Mouse (Mus musculus): ENCODE measurements around the gene Gstm3. TPM values are rescaled to one million over a fixed set of nuclear protein-coding genes. Genes with fewer than 3 reads are reported as not detected.
A peak's percentile ranks its signal among the peaks of the same experiment; 100 is the strongest.
"Not testable (repeated sequence)": the region's sequence is repeated elsewhere in the genome, so short reads cannot be mapped to it uniquely, and the experiment has no call there.

Gene Gstm3
- 0.17 TPM in 1 of 2 replicates, not detected in the other for polyA plus RNA-seq (2015; fragmentation: Nextera tagmentation; extraction: Ambion mirVana)

DNA sequence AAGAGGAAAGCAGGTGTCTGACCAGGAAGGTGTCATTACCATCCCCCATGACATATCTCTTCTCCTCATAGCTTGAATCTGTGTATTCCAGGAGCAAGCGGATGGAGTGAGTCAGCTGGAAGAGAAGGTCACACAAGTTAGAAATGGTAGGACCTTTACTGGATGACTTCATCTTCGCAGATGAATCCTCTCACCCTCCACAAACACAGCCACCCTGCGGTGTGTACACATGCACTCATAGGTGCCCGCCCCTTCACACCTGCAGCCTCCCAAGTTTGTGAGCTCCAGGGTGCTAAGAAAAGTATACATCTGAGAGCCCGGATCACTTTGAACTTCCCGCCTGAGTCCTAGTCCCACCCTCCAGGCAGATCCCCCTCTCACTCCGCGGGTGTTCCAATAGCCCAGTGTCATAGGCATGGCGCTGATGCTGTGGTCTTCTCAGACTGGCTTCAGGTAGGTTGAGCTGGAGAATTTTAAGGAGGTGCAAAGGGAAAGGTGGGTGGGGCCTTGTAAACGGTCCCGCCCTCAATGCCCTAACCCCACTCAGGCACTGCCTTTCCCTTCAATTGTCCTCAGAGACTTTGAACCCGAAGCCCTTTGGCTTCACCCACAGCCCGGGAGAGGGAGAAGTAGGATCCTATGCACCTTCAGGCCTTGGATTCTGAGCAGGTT is at the start of gene Gstm3:
Gstm3 (minus strand) TSS at position 560 of the 672 bp plus-strand sequence.
- no peak for ATAC-seq (ENCODE audit: low FRiP score)
- no peak within 1 kb of the TSS for H3K4me2 ChIP-seq
- H3K9ac ChIP-seq: no peak within 1 kb of the TSS
- no peak within 1 kb of the TSS for H3K27ac ChIP-seq
- no peaks in the 10 kb centered on the region for H3K9me3 ChIP-seq
- 65% methylated on average over 13 of the region's 13 CpGs for WGBS
- no peaks in the 10 kb centered on the region for H3K36me3 ChIP-seq
- no peaks in the 10 kb centered on the region for H3K27me3 ChIP-seq
- H3K4me1 ChIP-seq (replicated peaks): peaks cover 5% of the 10 kb centered on the region
- H3K4me3 ChIP-seq: no peak within 1 kb of the TSS

DNA sequence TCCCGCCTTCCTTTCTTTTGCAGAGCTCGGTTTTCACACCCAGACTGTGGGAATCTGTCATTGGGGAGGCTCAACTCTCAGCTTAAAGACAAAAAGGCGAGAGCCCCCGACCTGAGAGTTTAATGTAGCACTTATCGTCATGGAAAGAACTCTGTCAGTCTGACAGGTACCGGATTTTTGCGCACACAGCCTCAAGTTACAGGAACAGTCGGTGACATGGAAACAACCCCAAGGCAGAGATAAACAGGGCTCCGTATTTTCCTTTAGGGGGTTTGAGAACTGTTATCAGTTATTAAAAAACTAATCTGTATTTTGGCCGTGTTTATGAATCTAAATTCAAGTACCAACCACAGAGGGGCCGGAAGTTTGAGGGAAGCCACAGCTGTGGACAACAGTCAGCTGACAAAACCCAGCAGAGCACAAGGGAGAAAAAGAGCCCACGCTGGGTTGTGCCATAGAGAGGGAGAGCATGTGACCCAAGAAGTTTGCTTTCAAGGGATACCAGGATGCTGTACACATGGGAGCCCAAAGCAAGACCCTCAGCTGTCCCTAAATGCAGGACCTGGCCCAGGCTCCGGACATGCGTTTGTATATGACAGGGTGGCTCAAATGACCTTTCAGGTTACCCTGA is 49.2 kb upstream of the Gstm3 start:
- peak overlapping the region; percentile 79 for H3K27ac ChIP-seq
- 33% methylated on average over 14 of the region's 14 CpGs for WGBS
- H3K4me2 ChIP-seq: peak overlapping the region; percentile 84
- peak; percentile 25; the same call in 1 of the 2 replicates for ATAC-seq (ENCODE audit: low FRiP score)
- peaks cover 20% of the 10 kb centered on the region for H3K4me1 ChIP-seq (replicated peaks)
- peak overlapping the region; percentile 46 for H3K4me3 ChIP-seq
- no peaks in the 10 kb centered on the region for H3K36me3 ChIP-seq
- no peaks in the 10 kb centered on the region for H3K27me3 ChIP-seq
- H3K9me3 ChIP-seq: no peaks in the 10 kb centered on the region
- H3K9ac ChIP-seq: peak overlapping the region; percentile 70

DNA sequence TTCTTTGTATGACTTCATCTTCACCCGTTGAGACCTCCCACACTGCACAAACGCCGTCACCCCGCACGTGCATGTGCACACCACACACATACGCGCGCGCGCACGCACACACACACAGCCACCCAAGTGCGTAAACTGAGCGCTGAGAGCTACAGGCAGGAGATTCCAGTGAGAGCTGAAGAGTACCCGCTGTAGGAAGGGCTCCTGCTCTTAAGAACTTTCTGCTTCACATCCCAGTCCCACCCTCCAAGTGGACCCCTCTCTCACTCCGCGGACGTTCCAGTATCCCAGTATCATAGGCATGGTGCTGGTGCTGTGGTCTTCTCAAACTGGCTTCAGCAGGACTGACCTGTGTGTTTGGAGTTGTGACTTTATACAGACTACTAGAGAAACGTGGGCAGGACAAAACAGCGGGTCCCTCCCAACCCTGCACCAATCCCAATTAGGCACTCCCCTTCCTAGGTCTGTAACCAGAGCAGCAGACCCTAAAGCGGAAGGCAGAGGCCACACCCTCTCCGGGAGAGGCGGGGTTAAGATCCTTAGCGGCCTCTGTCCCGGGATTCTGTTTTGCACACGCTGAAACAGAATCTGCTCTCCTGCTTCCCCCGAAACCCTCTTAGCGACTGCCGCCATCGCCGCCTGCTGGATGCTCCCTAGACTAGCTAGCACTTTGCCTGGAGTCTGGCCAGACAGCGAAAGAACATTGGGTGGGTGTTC is 48.5 kb upstream of the Gstm3 start, which contains the start of gene Gstm1:
Gstm1 (minus strand) TSS at position 501 of the 717 bp plus-strand sequence.
- H3K4me1 ChIP-seq (replicated peaks): peaks cover 20% of the 10 kb centered on the region
- no peaks in the 10 kb centered on the region for H3K27me3 ChIP-seq
- peak within 1 kb of the TSS; percentile 84 for H3K4me2 ChIP-seq
- peak within 1 kb of the TSS; percentile 46 for H3K4me3 ChIP-seq
- ATAC-seq (ENCODE audit: low FRiP score): peak; percentile 94
- H3K9me3 ChIP-seq: no peaks in the 10 kb centered on the region
- peak within 1 kb of the TSS; percentile 79 for H3K27ac ChIP-seq
- peak within 1 kb of the TSS; percentile 70 for H3K9ac ChIP-seq
- H3K36me3 ChIP-seq: no peaks in the 10 kb centered on the region
- under 1% methylated on average over 31 of the region's 31 CpGs for WGBS

- Histone ChIP-seq H3K4me1 (replicated peaks) (peaks cover 23% of the 10 kb centered on the region), H3K4me2 (peak overlapping the region; percentile 84), H3K4me3 (0 out of 2 replicates have a peak overlapping the region, but pooled peaks have one; percentile 46), H3K9ac (peak overlapping the region; percentile 70)
- 89% methylated on average over 5 of the region's 5 CpGs for WGBS
- not testable (repeated sequence) for H3K9me3 ChIP-seq; ATAC-seq (ENCODE audit: low FRiP score); H3K36me3 ChIP-seq; H3K27ac ChIP-seq; H3K27me3 ChIP-seq
Observed at GRCm38 (mm10) chr3:108016468-108016867, 47.4 kb upstream of the Gstm3 start.

GRCm38 (mm10) chr3:108014974-108015346 is 45.9 kb upstream of the Gstm3 start:
- WGBS: 94% methylated on average over 2 of the region's 2 CpGs

DNA sequence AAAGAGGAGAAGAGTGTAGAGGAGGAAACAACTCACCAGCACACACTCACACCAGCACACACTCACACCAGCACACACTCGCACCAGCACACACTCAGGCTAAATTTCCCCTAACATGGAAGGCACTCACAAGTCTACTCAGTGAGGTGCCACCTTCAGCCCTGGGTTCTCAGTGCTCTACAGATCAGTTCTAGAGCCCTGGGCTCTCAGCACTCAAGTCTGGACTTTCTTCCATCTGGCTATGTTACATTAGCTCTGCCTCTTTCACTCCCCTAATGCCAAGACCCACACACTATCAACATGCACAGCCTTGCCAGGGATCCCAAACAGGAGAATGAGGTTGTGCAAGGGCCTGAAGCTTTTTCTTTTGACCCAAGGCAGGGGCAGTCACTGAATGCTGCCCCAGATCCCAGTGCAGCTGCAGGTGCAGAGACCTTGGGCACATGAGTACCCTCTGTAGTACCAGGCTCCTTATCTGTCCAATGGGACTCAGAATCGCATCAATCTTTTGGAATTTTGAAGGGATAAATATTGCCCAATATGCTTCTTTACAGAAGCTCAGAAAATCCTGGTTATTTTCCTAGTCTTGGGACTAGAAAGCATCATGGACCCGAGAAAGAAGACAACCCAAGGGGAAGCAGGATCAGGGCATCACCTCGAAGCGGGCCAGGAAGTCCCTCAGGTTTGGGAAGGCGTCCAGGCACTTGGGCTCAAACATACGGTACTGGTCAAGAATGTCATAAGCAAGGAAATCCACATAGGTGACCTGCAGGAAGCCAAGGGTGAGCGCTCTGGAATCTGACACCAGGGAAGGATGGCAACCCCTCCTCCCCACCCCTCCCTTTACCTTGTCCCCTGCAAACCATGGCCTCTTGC is 45.3 kb upstream of the Gstm3 start:
- Histone ChIP-seq H3K9me3 (no peaks in the 10 kb centered on the region), H3K36me3 (no peaks in the 10 kb centered on the region), H3K27ac (no peak overlapping the region), H3K4me2 (no peak overlapping the region), H3K4me1 (replicated peaks) (peaks cover 28% of the 10 kb centered on the region), H3K27me3 (no peaks in the 10 kb centered on the region), H3K9ac (no peak overlapping the region), H3K4me3 (no peak overlapping the region)
- WGBS: 88% methylated on average over 8 of the region's 8 CpGs
- no peak for ATAC-seq (ENCODE audit: low FRiP score)

More at GRCm38 (mm10) chr3:108014974-108015346, 45.9 kb upstream of the Gstm3 start:
- Histone ChIP-seq H3K4me3 (no peak overlapping the region), H3K36me3 (no peaks in the 10 kb centered on the region), H3K27ac (no peak overlapping the region), H3K4me1 (replicated peaks) (peaks cover 28% of the 10 kb centered on the region), H3K9me3 (no peaks in the 10 kb centered on the region), H3K9ac (no peak overlapping the region), H3K4me2 (no peak overlapping the region), H3K27me3 (no peaks in the 10 kb centered on the region)
- ATAC-seq (ENCODE audit: low FRiP score): no peak

DNA sequence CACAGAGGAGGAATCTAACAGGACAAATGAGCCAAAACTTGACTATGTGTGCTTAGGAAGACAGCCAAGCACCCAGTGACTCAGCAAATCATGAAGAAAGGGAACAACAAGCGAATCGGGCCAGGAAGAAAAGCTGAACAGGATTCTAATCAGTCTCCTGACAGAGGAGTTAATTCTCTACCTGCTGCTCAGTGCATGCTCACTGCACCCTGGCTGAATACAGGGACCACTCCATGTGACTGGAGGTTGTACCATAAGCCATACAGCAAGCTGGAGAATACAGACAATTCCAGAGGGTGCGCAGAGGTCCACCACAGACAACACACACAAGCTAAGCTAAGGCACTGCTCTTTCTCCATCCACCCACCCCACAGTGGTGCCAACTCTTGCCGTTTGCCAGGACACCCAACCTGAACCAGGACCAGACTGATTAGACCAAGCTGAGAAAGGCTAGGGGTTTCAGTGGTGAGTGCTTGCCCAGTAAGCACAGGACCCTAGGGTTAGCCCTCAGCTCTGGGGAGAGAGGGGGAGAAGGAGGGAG is 44.3 kb upstream of the Gstm3 start:
- no peak overlapping the region for H3K4me3 ChIP-seq
- H3K4me1 ChIP-seq (replicated peaks): peaks cover 25% of the 10 kb centered on the region
- no peak overlapping the region for H3K4me2 ChIP-seq
- WGBS: 82% methylated on average over 4 of the region's 4 CpGs
- ATAC-seq (ENCODE audit: low FRiP score): no peak
- H3K9ac ChIP-seq: no peak overlapping the region
- no peaks in the 10 kb centered on the region for H3K36me3 ChIP-seq
- H3K27me3 ChIP-seq: no peaks in the 10 kb centered on the region
- no peak overlapping the region for H3K27ac ChIP-seq
- H3K9me3 ChIP-seq: no peaks in the 10 kb centered on the region

DNA sequence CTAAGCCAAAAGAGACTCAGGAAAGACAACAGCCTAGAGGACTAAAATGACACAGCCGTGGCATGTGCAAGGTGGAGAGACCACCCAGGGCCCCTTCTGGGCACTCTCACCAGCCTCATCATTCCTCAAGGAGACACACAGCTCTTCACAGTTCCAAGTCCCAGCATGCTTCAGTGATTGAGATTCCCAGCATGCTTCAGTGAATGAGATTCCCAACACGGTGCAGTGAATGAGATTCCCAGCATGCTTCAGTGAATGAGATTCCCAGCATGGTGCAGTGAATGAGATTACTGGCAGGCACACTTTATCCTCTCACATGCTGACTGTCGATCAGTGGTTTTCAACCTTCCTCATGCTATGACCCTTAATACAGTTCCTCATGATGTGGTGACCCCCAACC is 42.5 kb upstream of the Gstm3 start:
- no peaks in the 10 kb centered on the region for H3K27me3 ChIP-seq
- H3K4me1 ChIP-seq (replicated peaks): peaks cover 11% of the 10 kb centered on the region
- no peak overlapping the region for H3K9ac ChIP-seq
- no peak overlapping the region for H3K4me2 ChIP-seq
- H3K36me3 ChIP-seq: no peaks in the 10 kb centered on the region
- no peak overlapping the region for H3K4me3 ChIP-seq
- ATAC-seq (ENCODE audit: low FRiP score): peak; percentile 63
- H3K27ac ChIP-seq: no peak overlapping the region
- 28% methylated on average over 3 of the region's 3 CpGs for WGBS
- no peaks in the 10 kb centered on the region for H3K9me3 ChIP-seq

DNA sequence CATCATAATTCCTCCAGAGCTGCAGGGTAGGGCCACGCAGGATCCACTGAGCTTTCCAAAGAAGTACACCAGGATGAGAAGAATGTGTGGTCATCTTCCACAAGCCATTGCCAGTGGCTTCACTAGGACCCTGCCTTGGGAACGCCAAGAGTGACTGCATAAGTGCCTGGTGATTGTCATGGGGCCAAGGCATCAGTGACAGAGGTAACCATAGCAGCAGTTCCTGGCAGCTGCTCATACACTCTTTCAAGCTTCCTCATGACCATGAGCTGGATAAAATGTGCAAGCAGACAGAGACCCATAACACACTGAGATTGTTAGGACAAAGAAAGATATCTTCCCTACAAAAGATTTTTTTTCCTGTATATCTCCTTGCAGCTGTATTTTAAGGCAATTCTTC is 41.2 kb upstream of the Gstm3 start:
- H3K9ac ChIP-seq: no peak overlapping the region
- H3K27ac ChIP-seq: no peak overlapping the region
- WGBS: 66% methylated on average over 2 of the region's 2 CpGs
- H3K36me3 ChIP-seq: no peaks in the 10 kb centered on the region
- H3K4me2 ChIP-seq: no peak overlapping the region
- H3K4me1 ChIP-seq (replicated peaks): peaks cover 8% of the 10 kb centered on the region
- ATAC-seq (ENCODE audit: low FRiP score): no peak
- no peaks in the 10 kb centered on the region for H3K9me3 ChIP-seq
- no peaks in the 10 kb centered on the region for H3K27me3 ChIP-seq
- no peak overlapping the region for H3K4me3 ChIP-seq

DNA sequence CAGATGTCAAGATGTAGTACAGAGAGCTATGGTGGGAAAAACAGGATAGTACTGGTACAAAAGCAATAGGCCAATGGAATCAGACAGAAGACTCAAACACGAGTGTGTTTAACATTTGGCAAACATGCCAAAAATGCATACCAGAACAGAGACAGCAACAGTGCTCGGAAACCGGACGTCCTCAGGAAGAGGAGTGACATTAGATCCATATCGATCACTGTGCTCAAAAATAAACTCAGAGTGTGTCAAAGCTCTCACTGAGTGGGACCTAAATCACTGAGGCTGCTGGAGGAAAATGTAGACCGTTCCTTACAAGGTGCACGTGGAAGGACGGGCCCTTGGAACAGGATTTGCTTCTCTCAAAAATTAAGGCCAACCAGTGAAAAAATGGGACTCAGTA is 32.9 kb upstream of the Gstm3 start:
- whole genome bisulfite sequencing: 87% methylated on average over 8 of the region's 8 CpGs
- Histone ChIP-seq H3K4me1 (replicated peaks) (no peaks in the 10 kb centered on the region), H3K9ac (no peak overlapping the region)

GRCm38 (mm10) chr3:107999491-107999890 is 30.4 kb upstream of the Gstm3 start:
- no peaks in the 10 kb centered on the region for H3K4me1 ChIP-seq (replicated peaks)
- H3K27me3 ChIP-seq: no peaks in the 10 kb centered on the region
- no peak overlapping the region for H3K9ac ChIP-seq
- ATAC-seq (ENCODE audit: low FRiP score): no peak
- 82% methylated on average over 3 of the region's 3 CpGs for WGBS
- no peak overlapping the region for H3K4me3 ChIP-seq
- no peak overlapping the region for H3K4me2 ChIP-seq
- no peaks in the 10 kb centered on the region for H3K36me3 ChIP-seq
- H3K9me3 ChIP-seq: no peaks in the 10 kb centered on the region
- no peak overlapping the region for H3K27ac ChIP-seq

More for the DNA sequence above, 32.9 kb upstream of the Gstm3 start:
- H3K4me2 ChIP-seq: no peak overlapping the region
- no peaks in the 10 kb centered on the region for H3K36me3 ChIP-seq
- no peak for ATAC-seq (ENCODE audit: low FRiP score)
- no peaks in the 10 kb centered on the region for H3K9me3 ChIP-seq
- H3K4me3 ChIP-seq: no peak overlapping the region
- no peaks in the 10 kb centered on the region for H3K27me3 ChIP-seq
- no peak overlapping the region for H3K27ac ChIP-seq
